Mouse (Mus musculus) hindbrain, embryonic 11.5 days (tissue): Measurements from ENCODE around the gene Dlgap1. TPM values are rescaled to one million over a fixed set of nuclear protein-coding genes. Genes with fewer than 3 reads are reported as not detected.
"Not testable (repeated sequence)": the region's sequence is repeated elsewhere in the genome, so short reads cannot be mapped to it uniquely, and the experiment has no call there.

ENCODE experiments used
- ATAC-seq: fragments of 200-750 bp; cut with Nextera tagmentation; 2 replicates; pipeline ENCODE4 v1.8.0; 2017; ENCODE audit warnings: mild to moderate bottlenecking, moderate TSS enrichment, moderate library complexity; ENCODE audit not compliant: low FRiP score
- DNase-seq: peaks from one replicate; pipeline ENCODE4 v3.0.0-alpha.2; 2015; ENCODE audit warnings: low spot score
- H3K27ac ChIP-seq: fragments of 300-500 bp; sonication (generic); 2 replicates; pipeline ENCODE4 v1.5.1; 2014; ENCODE audit warnings: mild to moderate bottlenecking, low read depth, low read length
- H3K27me3 ChIP-seq: fragments of 300-500 bp; sonication (generic); 2 replicates; pipeline ENCODE4 v1.6.1; 2014; ENCODE audit warnings: mild to moderate bottlenecking, low read length, moderate library complexity, mixed read lengths; ENCODE audit not compliant: control insufficient read depth, insufficient read depth
- H3K36me3 ChIP-seq: fragments of 300-500 bp; sonication (generic); 2 replicates; pipeline ENCODE4 v1.6.1; 2014; ENCODE audit warnings: mild to moderate bottlenecking, low read length, moderate library complexity, mixed read lengths; ENCODE audit not compliant: control insufficient read depth, insufficient read depth
- H3K4me1 ChIP-seq: fragments of 300-500 bp; sonication (generic); replicated peaks from 2 replicates; pipeline ENCODE4 v1.6.1; 2014; ENCODE audit warnings: low read length, mixed read lengths; ENCODE audit not compliant: control insufficient read depth, insufficient read depth
- H3K4me2 ChIP-seq: fragments of 300-500 bp; sonication (generic); replicated peaks from 2 replicates; pipeline ENCODE4 v1.6.1; 2014; ENCODE audit warnings: mild to moderate bottlenecking, low read depth, low read length
- H3K4me3 ChIP-seq: fragments of 300-500 bp; sonication (generic); 2 replicates; pipeline ENCODE4 v1.5.1; 2014; ENCODE audit warnings: low read depth, low read length
- H3K9ac ChIP-seq: fragments of 300-500 bp; sonication (generic); 2 replicates; pipeline ENCODE4 v1.6.1; 2014; ENCODE audit warnings: low read depth, low read length
- H3K9me3 ChIP-seq: fragments of 300-500 bp; sonication (generic); 2 replicates; pipeline ENCODE4 v1.6.1; 2016; ENCODE audit warnings: low read length; ENCODE audit not compliant: control insufficient read depth
- WGBS: fragments of 180-500 bp; shearing (Covaris S2); extraction: QIAGEN DNeasy Blood & Tissue Kit; methylation state at CpG from one replicate; pipeline ENCODE4 v1.1.7; 2014; 5-methylcytosine and 5-hydroxymethylcytosine counted together
- polyA plus RNA-seq: library from polyadenylated mRNA; unstranded; fragments of >200 nt; fragmentation: Nextera tagmentation; extraction: Ambion mirVana; gene quantifications from 2 replicates; pipeline ENCODE4 v1.2.1, GENCODE M21; 2014

Dlgap1 gene
- polyA plus RNA-seq, 1 experiment from 2014 or later, result 4.4 TPM

GRCm38 (mm10) chr17:70817862-70818451, 849.1 kb downstream of the Dlgap1 start:
- ATAC-seq, result peak; percentile 82
- Histone ChIP-seq H3K4me3 (peak overlapping the region; percentile 49), H3K36me3 (no peaks in the 10 kb centered on the region), H3K27ac (no peak overlapping the region), H3K4me1 (no peaks in the 10 kb centered on the region), H3K4me2 (peak overlapping the region; percentile 92), H3K27me3 (peaks cover 18% of the 10 kb centered on the region), H3K9ac (peak overlapping the region; percentile 49; the same call in 1 of the 2 replicates), H3K9me3 (no peaks in the 10 kb centered on the region)
- 2% methylated on average over 46 of the region's 51 CpGs for WGBS
- DNase-seq, result peak; percentile 73

DNA sequence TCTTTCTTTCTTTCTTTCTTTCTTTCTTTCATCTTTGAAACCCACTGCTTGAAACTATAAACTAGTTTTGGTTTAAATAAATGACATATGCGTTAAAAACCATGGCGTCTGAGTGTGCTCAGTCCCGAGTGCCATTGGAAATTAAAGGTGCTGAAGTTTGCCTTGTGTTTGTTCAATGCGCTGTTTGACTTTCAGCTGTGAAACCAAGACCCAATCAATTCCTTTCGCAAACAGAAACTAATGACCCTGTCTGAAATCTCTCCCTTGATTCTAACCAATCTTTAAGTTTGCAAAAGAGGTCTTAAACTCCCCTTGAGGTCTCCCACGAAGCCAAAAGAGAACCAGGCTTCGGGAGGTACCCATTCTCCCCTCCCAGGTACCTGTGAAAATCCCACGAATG, 854.2 kb downstream of the Dlgap1 start:
- DNase-seq, result no peak

GRCm38 (mm10) chr17:70826227-70826626, 857.4 kb downstream of the Dlgap1 start:
- 88% methylated on average over 12 of the region's 12 CpGs for WGBS

More for the DNA sequence above, 854.2 kb downstream of the Dlgap1 start:
- no peak overlapping the region for H3K4me3 ChIP-seq
- WGBS, result 83% methylated on average over 8 of the region's 8 CpGs
- ATAC-seq, result no peak
- H3K4me2 ChIP-seq, result no peak overlapping the region
- H3K27me3 ChIP-seq, result peaks cover 10% of the 10 kb centered on the region
- H3K4me1 ChIP-seq, result no peaks in the 10 kb centered on the region
- H3K9me3 ChIP-seq, result no peaks in the 10 kb centered on the region
- H3K36me3 ChIP-seq, result no peaks in the 10 kb centered on the region
- no peak overlapping the region for H3K27ac ChIP-seq
- no peak overlapping the region for H3K9ac ChIP-seq

GRCm38 (mm10) chr17:70827463-70828179, 858.7 kb downstream of the Dlgap1 start:
- H3K27ac ChIP-seq, H3K4me1 ChIP-seq, DNase-seq, H3K9me3 ChIP-seq, H3K9ac ChIP-seq, H3K27me3 ChIP-seq, H3K4me3 ChIP-seq, ATAC-seq, H3K36me3 ChIP-seq, H3K4me2 ChIP-seq: not testable (repeated sequence)
- WGBS, result 86% methylated on average over 10 of the region's 11 CpGs

More at GRCm38 (mm10) chr17:70826227-70826626, 857.4 kb downstream of the Dlgap1 start:
- Histone ChIP-seq H3K4me1 (no peaks in the 10 kb centered on the region), H3K36me3 (no peaks in the 10 kb centered on the region), H3K4me3 (no peak overlapping the region), H3K4me2 (no peak overlapping the region), H3K27ac (no peak overlapping the region), H3K27me3 (no peaks in the 10 kb centered on the region), H3K9me3 (no peaks in the 10 kb centered on the region), H3K9ac (no peak overlapping the region)
- DNase-seq (no peak), ATAC-seq (no peak)

DNA sequence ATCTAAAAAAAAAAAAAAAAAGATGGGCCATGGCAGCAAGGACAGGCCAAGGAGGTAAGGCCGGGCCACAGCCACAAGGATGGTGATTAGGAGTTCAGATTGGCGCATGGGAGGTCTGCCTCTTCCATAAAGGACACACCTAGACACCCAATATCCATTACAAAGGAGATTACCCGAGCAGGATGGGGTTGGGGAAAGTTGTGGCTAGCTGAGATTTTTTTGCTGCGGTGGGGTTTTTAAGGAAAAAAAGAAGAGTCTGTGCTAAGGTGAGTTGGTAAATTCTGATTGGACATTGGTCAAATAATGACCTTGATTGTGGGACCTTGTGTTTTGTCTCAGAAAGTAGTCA, 859.3 kb downstream of the Dlgap1 start:
- Histone ChIP-seq H3K9ac (no peak overlapping the region), H3K9me3 (no peaks in the 10 kb centered on the region), H3K27me3 (no peaks in the 10 kb centered on the region), H3K4me3 (no peak overlapping the region), H3K36me3 (no peaks in the 10 kb centered on the region), H3K4me1 (no peaks in the 10 kb centered on the region), H3K27ac (no peak overlapping the region), H3K4me2 (no peak overlapping the region)
- WGBS, result 76% methylated on average over 4 of the region's 4 CpGs
- DNase-seq (no peak), ATAC-seq (no peak)

DNA sequence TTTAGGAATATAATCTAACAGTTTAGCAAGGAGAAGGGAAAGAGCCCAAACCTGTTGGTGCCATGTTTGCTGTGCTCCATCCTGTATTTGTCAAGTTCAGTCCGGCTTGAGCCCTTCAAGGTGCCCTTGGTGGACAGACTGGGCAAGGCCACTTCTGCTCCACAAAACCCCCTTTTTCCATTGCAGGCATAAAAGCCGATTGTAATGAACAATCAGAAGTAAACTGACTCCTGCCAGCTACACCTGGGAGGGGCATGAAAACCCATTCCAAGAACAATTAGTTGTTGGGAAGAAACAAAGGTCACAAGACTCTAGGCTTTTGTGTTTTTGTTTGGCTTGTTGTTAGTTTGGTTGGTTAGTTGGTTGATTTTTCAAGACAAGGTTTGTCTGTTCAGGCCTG, 859.7 kb downstream of the Dlgap1 start:
- Histone ChIP-seq H3K4me2 (no peak overlapping the region), H3K9me3 (no peaks in the 10 kb centered on the region), H3K36me3 (no peaks in the 10 kb centered on the region), H3K9ac (no peak overlapping the region), H3K27me3 (no peaks in the 10 kb centered on the region), H3K4me1 (no peaks in the 10 kb centered on the region), H3K4me3 (no peak overlapping the region), H3K27ac (no peak overlapping the region)
- WGBS, result 84% methylated on average over 2 of the region's 2 CpGs
- ATAC-seq (no peak), DNase-seq (no peak)

- no peaks in the 10 kb centered on the region for H3K9me3 ChIP-seq
- H3K27me3 ChIP-seq, result no peaks in the 10 kb centered on the region
- no peak overlapping the region for H3K4me3 ChIP-seq
- H3K36me3 ChIP-seq, result no peaks in the 10 kb centered on the region
- H3K27ac ChIP-seq, result no peak overlapping the region
- no peak overlapping the region for H3K9ac ChIP-seq
- no peaks in the 10 kb centered on the region for H3K4me1 ChIP-seq
- ATAC-seq, result no peak
- DNase-seq, result no peak
- WGBS, result 82% methylated on average over 6 of the region's 6 CpGs
- no peak overlapping the region for H3K4me2 ChIP-seq
Observed at GRCm38 (mm10) chr17:70829217-70829616, 860.3 kb downstream of the Dlgap1 start.

- Histone ChIP-seq H3K9ac (no peak overlapping the region), H3K4me2 (no peak overlapping the region), H3K9me3 (no peaks in the 10 kb centered on the region), H3K4me3 (no peak overlapping the region), H3K4me1 (no peaks in the 10 kb centered on the region), H3K27me3 (no peaks in the 10 kb centered on the region), H3K27ac (no peak overlapping the region), H3K36me3 (no peaks in the 10 kb centered on the region)
- DNase-seq (no peak), ATAC-seq (no peak)
- WGBS, result 70% methylated on average over 23 of the region's 23 CpGs
Observed at GRCm38 (mm10) chr17:70829943-70830715, 861.3 kb downstream of the Dlgap1 start.
